Mouse (Mus musculus): ENCODE data around the gene Phykpl. TPM values are rescaled to one million over a fixed set of nuclear protein-coding genes. Genes with fewer than 3 reads are reported as not detected.

Phykpl gene
- polyA plus RNA-seq, 2 experiments = 16.7 to 20.5 TPM

DNA sequence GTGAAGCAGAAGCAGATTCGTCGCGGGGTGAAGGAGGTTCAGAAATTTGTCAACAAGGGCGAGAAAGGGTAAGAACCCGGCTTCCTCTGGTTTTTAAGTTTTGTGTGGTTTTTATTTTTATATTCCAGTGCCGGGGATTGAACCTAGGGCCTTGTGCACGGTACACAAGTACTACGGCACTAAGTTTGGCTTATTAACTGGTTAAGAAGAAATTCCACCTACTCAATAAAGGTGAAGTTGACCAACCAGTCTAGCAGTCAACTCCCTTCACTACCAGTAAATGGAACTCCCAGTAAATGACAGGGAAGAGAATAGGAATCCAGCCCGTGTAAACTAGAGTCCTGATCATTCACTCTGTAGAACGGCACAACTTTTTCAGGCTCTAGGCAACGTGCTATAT lies 35.5 kb downstream of the Phykpl start:
- H3K36me3 ChIP-seq (ENCODE audit: control insufficient read depth, insufficient read depth, low read length) = peaks cover 33% of the 10 kb centered on the region
- H3K27ac ChIP-seq (replicated peaks; ENCODE audit: low read depth, low read length) = peak overlapping the region; percentile 44; the same call in 1 of the 2 replicates
- H3K9me3 ChIP-seq (ENCODE audit: control insufficient read depth, low read length) = no peaks in the 10 kb centered on the region
- 1% methylated on average over 11 of the region's 11 CpGs for WGBS
- H3K27me3 ChIP-seq (ENCODE audit: control insufficient read depth, insufficient read depth, low read length) = no peaks in the 10 kb centered on the region
- TF ChIP-seq POLR2A (IDR thresholded peaks at IDR 0.05; ENCODE audit: borderline replicate concordance, extremely low read depth, insufficient read depth, insufficient read length) = no peak
- ATAC-seq (ENCODE audit: low FRiP score, low read depth) (no peak), DNase-seq (ENCODE audit: low spot score) (no peak)
- peak overlapping the region; percentile 76 for H3K9ac ChIP-seq (ENCODE audit: low read depth, low read length, severe bottlenecking)
- peak overlapping the region; percentile 70 for H3K4me2 ChIP-seq (replicated peaks; ENCODE audit: low read depth, low read length, severe bottlenecking)
- H3K4me1 ChIP-seq (ENCODE audit: control insufficient read depth, insufficient read depth, low read length) = peaks cover 9% of the 10 kb centered on the region
- peak overlapping the region; percentile 81 for H3K4me3 ChIP-seq (replicated peaks; ENCODE audit: low read length)

DNA sequence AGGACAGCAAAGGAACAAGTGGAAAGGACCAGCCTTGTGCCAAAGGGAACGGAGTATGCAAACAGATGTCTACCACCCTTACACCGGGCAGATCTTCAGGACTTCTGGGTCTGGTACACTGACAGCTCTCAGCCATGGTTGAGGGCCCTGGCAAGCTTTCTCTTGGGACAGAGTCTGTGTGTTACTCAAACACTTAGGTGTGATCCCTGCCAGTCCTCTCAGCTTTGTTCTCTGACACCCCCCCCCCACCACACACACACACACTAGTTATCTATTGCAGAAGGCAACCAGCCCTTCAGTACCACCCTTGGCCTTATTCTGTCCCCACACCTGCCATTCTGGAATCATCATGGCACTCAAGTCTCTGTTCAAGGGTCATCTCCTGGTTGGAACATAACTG lies 37.2 kb downstream of the Phykpl start:
- Histone ChIP-seq H3K36me3 (ENCODE audit: control insufficient read depth, insufficient read depth, low read length) (peaks cover 48% of the 10 kb centered on the region), H3K9me3 (ENCODE audit: control insufficient read depth, low read length) (no peaks in the 10 kb centered on the region), H3K27ac (replicated peaks; ENCODE audit: low read depth, low read length) (no peak overlapping the region), H3K4me3 (replicated peaks; ENCODE audit: low read length) (no peak overlapping the region; the same call in 1 of the 2 replicates), H3K4me2 (replicated peaks; ENCODE audit: low read depth, low read length, severe bottlenecking) (no peak overlapping the region), H3K9ac (ENCODE audit: low read depth, low read length, severe bottlenecking) (no peak overlapping the region), H3K4me1 (ENCODE audit: control insufficient read depth, insufficient read depth, low read length) (peaks cover 9% of the 10 kb centered on the region), H3K27me3 (ENCODE audit: control insufficient read depth, insufficient read depth, low read length) (no peaks in the 10 kb centered on the region)
- no peak for ATAC-seq (ENCODE audit: low FRiP score, low read depth)
- WGBS = 96% methylated on average over 2 of the region's 2 CpGs
- TF ChIP-seq POLR2A (IDR thresholded peaks at IDR 0.05; ENCODE audit: borderline replicate concordance, extremely low read depth, insufficient read depth, insufficient read length) = no peak
- DNase-seq (ENCODE audit: low spot score) = no peak

DNA sequence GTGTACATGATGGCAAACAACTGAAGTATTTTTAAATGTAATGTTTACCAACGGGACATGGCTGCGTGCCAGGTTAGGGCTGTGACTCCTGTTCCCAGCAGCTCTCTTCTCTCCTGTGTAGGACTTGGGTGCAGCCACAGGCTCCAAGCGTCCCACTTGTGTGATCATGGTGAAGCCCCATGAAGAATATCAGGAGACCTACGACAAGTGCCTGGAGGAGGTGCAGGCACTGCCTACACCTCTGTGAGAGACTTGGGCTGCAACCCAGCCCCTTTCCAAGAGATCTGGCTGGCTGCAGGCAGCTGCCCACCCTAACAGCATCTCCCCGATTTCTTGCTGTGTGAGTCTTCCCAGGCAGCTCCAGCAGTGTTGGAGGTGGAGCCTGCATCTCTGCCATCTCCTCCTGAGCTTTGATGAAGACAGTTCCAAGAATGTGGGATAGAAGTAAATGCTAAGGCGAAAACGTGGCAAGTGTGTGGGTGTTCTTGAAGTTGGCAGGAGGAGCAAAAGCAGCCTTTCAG lies 38.5 kb downstream of the Phykpl start:
- TF ChIP-seq POLR2A (IDR thresholded peaks at IDR 0.05; ENCODE audit: borderline replicate concordance, extremely low read depth, insufficient read depth, insufficient read length) = no peak
- Histone ChIP-seq H3K4me2 (replicated peaks; ENCODE audit: low read depth, low read length, severe bottlenecking) (no peak overlapping the region), H3K9ac (ENCODE audit: low read depth, low read length, severe bottlenecking) (no peak overlapping the region), H3K9me3 (ENCODE audit: control insufficient read depth, low read length) (no peaks in the 10 kb centered on the region), H3K4me1 (ENCODE audit: control insufficient read depth, insufficient read depth, low read length) (peaks cover 9% of the 10 kb centered on the region), H3K27me3 (ENCODE audit: control insufficient read depth, insufficient read depth, low read length) (no peaks in the 10 kb centered on the region), H3K36me3 (ENCODE audit: control insufficient read depth, insufficient read depth, low read length) (peaks cover 60% of the 10 kb centered on the region), H3K4me3 (replicated peaks; ENCODE audit: low read length) (no peak overlapping the region), H3K27ac (replicated peaks; ENCODE audit: low read depth, low read length) (no peak overlapping the region)
- WGBS = 91% methylated on average over 7 of the region's 7 CpGs
- DNase-seq (ENCODE audit: low spot score) = no peak
- no peak for ATAC-seq (ENCODE audit: low FRiP score, low read depth)

DNA sequence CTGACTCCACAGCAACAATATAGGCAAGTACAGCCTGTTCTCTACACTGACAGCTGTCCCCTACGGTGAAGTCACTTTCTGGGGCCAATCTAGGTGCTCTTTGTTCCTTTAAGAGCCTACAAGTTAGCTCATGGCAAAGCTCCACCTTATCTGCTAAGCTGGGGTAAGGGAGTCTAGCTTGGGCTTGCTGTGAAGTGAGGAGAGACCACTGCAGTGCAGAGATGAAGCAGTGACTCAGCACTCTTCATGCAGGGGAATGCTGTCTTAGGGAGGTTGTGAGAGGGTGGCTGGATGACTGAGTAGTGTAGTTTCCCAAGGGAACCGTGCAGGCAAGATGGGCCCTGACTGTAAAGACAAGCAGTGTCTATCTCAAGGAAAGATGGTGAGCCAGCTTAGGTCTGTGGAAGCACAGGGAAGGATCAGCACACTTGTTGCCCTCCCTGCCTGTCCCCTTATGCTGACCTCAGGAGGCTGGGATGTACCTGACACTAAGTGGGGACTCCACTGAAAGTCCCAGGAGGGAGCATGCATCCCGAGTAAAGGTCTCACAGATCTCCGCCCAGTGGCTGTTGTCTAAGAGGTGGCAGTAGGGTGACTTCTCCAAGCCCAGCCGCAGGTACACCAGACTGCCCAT lies 40.7 kb downstream of the Phykpl start:
- Histone ChIP-seq H3K4me1 (ENCODE audit: control insufficient read depth, insufficient read depth, low read length) (peaks cover 9% of the 10 kb centered on the region; the same call in 1 of the 2 replicates), H3K4me2 (replicated peaks; ENCODE audit: low read depth, low read length, severe bottlenecking) (no peak overlapping the region), H3K9ac (ENCODE audit: low read depth, low read length, severe bottlenecking) (no peak overlapping the region), H3K36me3 (ENCODE audit: control insufficient read depth, insufficient read depth, low read length) (peaks cover 72% of the 10 kb centered on the region), H3K4me3 (replicated peaks; ENCODE audit: low read length) (no peak overlapping the region), H3K27me3 (ENCODE audit: control insufficient read depth, insufficient read depth, low read length) (no peaks in the 10 kb centered on the region), H3K9me3 (ENCODE audit: control insufficient read depth, low read length) (no peaks in the 10 kb centered on the region), H3K27ac (replicated peaks; ENCODE audit: low read depth, low read length) (no peak overlapping the region)
- no peak for TF ChIP-seq POLR2A (IDR thresholded peaks at IDR 0.05; ENCODE audit: borderline replicate concordance, extremely low read depth, insufficient read depth, insufficient read length)
- no peak for ATAC-seq (ENCODE audit: low FRiP score, low read depth)
- 74% methylated on average over 5 of the region's 5 CpGs for WGBS
- DNase-seq (ENCODE audit: low spot score) = no peak

DNA sequence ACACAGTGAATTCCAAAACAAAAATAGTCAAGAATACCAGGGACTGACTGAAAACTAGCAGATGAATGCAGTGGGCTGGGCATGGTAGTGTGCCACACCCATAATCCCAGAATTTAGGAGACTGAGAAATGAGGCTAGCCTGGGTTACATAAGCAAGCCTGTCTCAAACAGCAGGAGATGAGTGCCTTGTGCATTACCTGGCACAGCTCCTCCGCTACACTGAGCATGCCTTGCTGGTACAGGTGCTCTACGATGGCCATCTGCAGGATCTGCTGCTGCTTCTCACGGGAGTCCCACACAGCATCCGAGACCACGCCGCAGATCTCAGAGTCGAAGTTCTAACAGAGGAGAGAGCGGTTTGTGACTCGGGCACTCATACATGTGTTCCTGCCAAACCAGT lies 42.9 kb downstream of the Phykpl start:
- Histone ChIP-seq H3K4me1 (ENCODE audit: control insufficient read depth, insufficient read depth, low read length) (no peaks in the 10 kb centered on the region), H3K4me3 (replicated peaks; ENCODE audit: low read length) (no peak overlapping the region), H3K36me3 (ENCODE audit: control insufficient read depth, insufficient read depth, low read length) (peaks cover 65% of the 10 kb centered on the region), H3K9ac (ENCODE audit: low read depth, low read length, severe bottlenecking) (no peak overlapping the region), H3K27ac (replicated peaks; ENCODE audit: low read depth, low read length) (no peak overlapping the region), H3K4me2 (replicated peaks; ENCODE audit: low read depth, low read length, severe bottlenecking) (no peak overlapping the region), H3K9me3 (ENCODE audit: control insufficient read depth, low read length) (no peaks in the 10 kb centered on the region), H3K27me3 (ENCODE audit: control insufficient read depth, insufficient read depth, low read length) (no peaks in the 10 kb centered on the region)
- no peak for ATAC-seq (ENCODE audit: low FRiP score, low read depth)
- no peak for TF ChIP-seq POLR2A (IDR thresholded peaks at IDR 0.05; ENCODE audit: borderline replicate concordance, extremely low read depth, insufficient read depth, insufficient read length)
- DNase-seq (ENCODE audit: low spot score) = no peak
- WGBS = 93% methylated on average over 9 of the region's 9 CpGs
